Mouse (Mus musculus) CD4-positive naive resting alpha-beta T cell, adult 57 days (primary cell): ENCODE measurements around the gene Ccl5. TPM values are rescaled to one million over a fixed set of nuclear protein-coding genes. Genes with fewer than 3 reads are reported as not detected.

ENCODE experiments used
- total RNA-seq: library from RNA; stranded (reverse); gene quantifications from one replicate; pipeline ENCODE4 v1.2.4, GENCODE M21; 2023

Ccl5 gene
- 55.9 TPM for total RNA-seq

DNA sequence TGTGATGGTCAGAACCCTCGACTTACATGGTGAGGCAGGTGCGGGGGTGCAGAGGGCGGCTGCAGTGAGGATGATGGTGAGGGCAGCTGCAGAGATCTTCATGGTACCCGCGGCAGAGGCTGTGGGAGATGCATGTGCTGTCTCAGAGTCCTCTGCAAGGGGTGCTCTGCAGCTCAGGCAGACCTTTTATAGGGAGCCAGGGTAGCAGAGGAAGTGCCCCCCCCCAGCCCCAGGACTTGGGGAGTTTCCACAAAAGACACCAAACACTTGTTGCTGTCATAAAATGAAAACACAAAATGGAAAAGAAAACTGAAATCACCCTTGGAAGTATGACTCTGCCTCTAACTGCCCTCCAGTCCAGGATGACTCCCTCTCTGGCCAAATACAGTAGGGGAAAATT, at the start of gene Ccl5:
Gene Ccl5, minus strand, starts transcription at position 159 of the 400 bp plus-strand sequence.

DNA sequence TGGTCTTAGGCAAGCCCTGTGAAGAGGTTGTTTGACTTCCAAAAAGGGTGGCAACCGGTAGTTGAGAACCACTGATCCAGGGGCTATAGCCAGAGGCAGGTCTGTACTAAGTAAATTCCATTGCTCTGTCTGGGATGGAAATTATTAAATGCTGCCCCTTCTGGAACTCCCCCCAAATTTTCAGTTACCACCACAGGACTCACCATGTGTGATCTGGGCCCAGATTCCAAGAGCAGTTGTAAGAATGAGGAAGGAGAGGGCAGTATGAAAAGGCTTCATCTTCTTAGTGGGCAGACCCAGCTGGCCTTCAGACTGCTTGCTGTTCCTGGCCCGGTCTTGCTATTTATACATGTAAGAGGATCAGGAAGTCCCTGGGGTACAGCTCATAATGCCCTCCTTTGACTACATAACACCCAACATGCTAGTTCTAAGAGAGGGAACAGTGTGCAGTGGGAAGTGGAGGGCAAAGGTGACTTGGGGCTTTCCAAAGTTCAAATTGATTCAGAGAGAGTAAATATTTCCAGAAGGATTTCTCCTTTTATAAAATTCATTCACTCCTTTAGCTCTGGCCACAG, 48.0 kb upstream of the Ccl5 start, which contains the start of gene Ccl9:
Gene Ccl9, minus strand, starts transcription at position 451 of the 575 bp plus-strand sequence.

DNA sequence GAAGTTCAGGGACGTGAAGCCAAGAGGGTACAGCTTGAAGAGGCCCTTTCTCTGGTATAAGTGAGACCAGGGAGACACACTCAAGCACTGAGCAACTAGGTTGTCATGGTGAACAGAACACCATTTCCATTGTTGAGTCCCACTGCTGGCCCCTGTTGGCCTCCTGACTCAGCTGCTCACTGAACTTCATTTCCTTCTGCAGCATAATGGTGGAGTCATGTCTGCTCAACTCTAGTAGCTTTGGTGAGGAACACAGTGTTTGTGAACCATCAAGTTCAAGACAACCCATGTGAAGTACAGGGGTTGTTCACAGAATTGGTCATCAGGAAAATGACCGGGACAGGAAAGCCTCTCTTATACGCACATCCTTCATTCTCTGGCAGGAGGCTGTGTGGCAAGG, 8.2 kb downstream of the Ccl5 start, which contains the start of gene Heatr9:
Gene Heatr9, minus strand, starts transcription at position 101 of the 400 bp plus-strand sequence.

Other genes starting within 250 kb of the Ccl5 start
- gene Slfn14, start 243.8 kb downstream of the Ccl5 start, total RNA-seq: not detected
- gene Ap2b1, start 231.5 kb downstream of the Ccl5 start, total RNA-seq: 86.8 TPM
- 13.8 TPM for gene Pex12, start 227.9 kb downstream of the Ccl5 start, total RNA-seq
- gene Rasl10b, start 121.4 kb downstream of the Ccl5 start, total RNA-seq: 0.89 TPM
- not detected for gene Gas2l2, start 101.1 kb downstream of the Ccl5 start, total RNA-seq
- 1.1 TPM for gene 1700020L24Rik, start 92.8 kb downstream of the Ccl5 start, total RNA-seq
- gene Mmp28, start 67.4 kb downstream of the Ccl5 start, total RNA-seq: not detected
- 139 TPM for gene Taf15, start 57.4 kb downstream of the Ccl5 start, total RNA-seq
- gene Heatr9, start 8.3 kb downstream of the Ccl5 start, total RNA-seq: 0.62 TPM
- gene Ccl9, start 48.1 kb upstream of the Ccl5 start, total RNA-seq: not detected
- 7.0 TPM for gene Ccl6, start 62.6 kb upstream of the Ccl5 start, total RNA-seq
- gene Rpl9-ps1, start 115.1 kb upstream of the Ccl5 start, total RNA-seq: not detected
- gene Ccl3, start 118.8 kb upstream of the Ccl5 start, total RNA-seq: 6.0 TPM
- gene Ccl4, start 132.1 kb upstream of the Ccl5 start, total RNA-seq: 9.0 TPM
- not detected for gene Wfdc17, start 173.5 kb upstream of the Ccl5 start, total RNA-seq
- not detected for gene Wfdc18, start 178.5 kb upstream of the Ccl5 start, total RNA-seq
- not detected for gene Wfdc21, start 216.4 kb upstream of the Ccl5 start, total RNA-seq
- gene Heatr6, start 223.2 kb upstream of the Ccl5 start, total RNA-seq: 29.7 TPM